Mouse (Mus musculus): Measurements from ENCODE around the gene Tpd52l1. TPM values are rescaled to one million over a fixed set of nuclear protein-coding genes. Genes with fewer than 3 reads are reported as not detected.

Tpd52l1 gene
- polyA plus RNA-seq, 1 experiment from 2014 or later: 39.2 TPM

- Histone ChIP-seq H3K9ac (ENCODE audit: low read depth, low read length) (no peak overlapping the region), H3K4me1 (ENCODE audit: control insufficient read depth, insufficient read depth, low read length) (no peaks in the 10 kb centered on the region), H3K27me3 (ENCODE audit: control insufficient read depth, insufficient read depth, low read length) (no peaks in the 10 kb centered on the region), H3K27ac (ENCODE audit: low read depth, low read length) (no peak overlapping the region), H3K4me3 (ENCODE audit: low read length) (no peak overlapping the region), H3K9me3 (ENCODE audit: control insufficient read depth, low read length) (no peaks in the 10 kb centered on the region), H3K36me3 (ENCODE audit: control insufficient read depth, insufficient read depth, low read length) (no peaks in the 10 kb centered on the region), H3K4me2 (replicated peaks; ENCODE audit: low read depth, low read length) (no peak overlapping the region)
- 64% methylated on average over 1 of the region's 1 CpGs for WGBS
- no peak for ATAC-seq (ENCODE audit: low FRiP score, low TSS enrichment)
Measured at GRCm38 (mm10) chr10:31296458-31296857, 149.3 kb downstream of the Tpd52l1 start.

DNA sequence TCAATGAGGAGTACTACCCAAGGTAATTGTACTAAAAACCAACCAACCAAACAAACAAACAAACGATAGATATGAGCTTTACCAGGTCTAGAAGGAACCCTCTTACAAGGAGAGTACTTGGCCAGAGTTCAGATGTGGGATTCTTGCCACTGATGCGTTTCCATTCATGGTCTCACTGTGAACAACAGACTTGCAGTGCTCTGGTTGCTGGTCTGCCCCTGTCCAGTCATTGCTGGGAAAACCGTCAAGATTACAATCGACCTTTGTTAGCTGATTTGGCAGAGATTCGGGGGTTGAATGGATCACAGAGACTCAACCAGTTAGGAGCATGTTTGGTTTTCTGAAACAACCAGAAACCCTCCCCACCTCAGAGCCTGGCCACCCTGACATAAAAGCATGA lies 150.1 kb downstream of the Tpd52l1 start:
- Histone ChIP-seq H3K27ac (ENCODE audit: low read depth, low read length) (no peak overlapping the region), H3K9ac (ENCODE audit: low read depth, low read length) (no peak overlapping the region), H3K36me3 (ENCODE audit: control insufficient read depth, insufficient read depth, low read length) (no peaks in the 10 kb centered on the region), H3K4me1 (ENCODE audit: control insufficient read depth, insufficient read depth, low read length) (no peaks in the 10 kb centered on the region), H3K4me2 (replicated peaks; ENCODE audit: low read depth, low read length) (no peak overlapping the region), H3K9me3 (ENCODE audit: control insufficient read depth, low read length) (no peaks in the 10 kb centered on the region), H3K27me3 (ENCODE audit: control insufficient read depth, insufficient read depth, low read length) (no peaks in the 10 kb centered on the region), H3K4me3 (ENCODE audit: low read length) (no peak overlapping the region)
- ATAC-seq (ENCODE audit: low FRiP score, low TSS enrichment): no peak
- 71% methylated on average over 5 of the region's 5 CpGs for WGBS

DNA sequence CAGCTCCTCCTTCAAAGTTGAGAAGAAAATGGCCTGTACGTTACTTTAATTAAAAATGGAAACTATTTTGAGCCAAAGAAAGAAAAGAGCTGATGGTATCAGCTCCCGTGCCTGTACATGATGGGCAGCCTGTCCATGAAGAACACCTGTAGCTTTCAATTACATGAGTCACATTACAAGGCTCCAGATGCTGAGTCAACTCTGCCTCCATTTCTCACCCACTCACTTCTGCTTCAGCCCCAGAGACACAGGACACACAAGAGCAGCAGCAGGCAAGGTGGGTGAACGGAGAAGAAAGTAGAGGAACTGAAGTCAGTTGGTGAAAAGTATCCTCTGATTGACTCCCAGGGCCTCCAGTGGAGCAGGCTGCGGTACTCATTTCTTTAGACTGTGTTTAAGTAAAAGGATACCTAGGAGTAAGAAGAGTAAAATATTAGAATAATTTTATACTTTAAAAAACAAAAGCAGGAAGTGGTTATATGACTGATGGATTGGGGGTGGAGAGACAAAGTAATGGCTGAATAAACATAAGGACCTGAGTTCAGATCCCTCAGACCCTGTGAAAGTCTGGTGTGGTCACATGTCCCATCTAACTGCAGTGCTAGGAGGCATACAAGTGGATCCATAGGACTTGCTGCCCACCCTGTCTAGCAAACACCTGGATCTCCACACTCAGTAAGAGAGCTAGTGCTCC lies 156.9 kb downstream of the Tpd52l1 start:
- Histone ChIP-seq H3K9ac (ENCODE audit: low read depth, low read length) (no peak overlapping the region; the same call in 1 of the 2 replicates), H3K27ac (ENCODE audit: low read depth, low read length) (no peak overlapping the region), H3K27me3 (ENCODE audit: control insufficient read depth, insufficient read depth, low read length) (no peaks in the 10 kb centered on the region), H3K9me3 (ENCODE audit: control insufficient read depth, low read length) (no peaks in the 10 kb centered on the region), H3K4me1 (ENCODE audit: control insufficient read depth, insufficient read depth, low read length) (no peaks in the 10 kb centered on the region), H3K4me2 (replicated peaks; ENCODE audit: low read depth, low read length) (no peak overlapping the region), H3K4me3 (ENCODE audit: low read length) (no peak overlapping the region), H3K36me3 (ENCODE audit: control insufficient read depth, insufficient read depth, low read length) (no peaks in the 10 kb centered on the region)
- 88% methylated on average over 4 of the region's 4 CpGs for WGBS
- no peak for ATAC-seq (ENCODE audit: low FRiP score, low TSS enrichment)

- Histone ChIP-seq H3K4me1 (ENCODE audit: control insufficient read depth, insufficient read depth, low read length) (no peaks in the 10 kb centered on the region), H3K27ac (ENCODE audit: low read depth, low read length) (no peak overlapping the region), H3K9me3 (ENCODE audit: control insufficient read depth, low read length) (no peaks in the 10 kb centered on the region), H3K36me3 (ENCODE audit: control insufficient read depth, insufficient read depth, low read length) (no peaks in the 10 kb centered on the region), H3K27me3 (ENCODE audit: control insufficient read depth, insufficient read depth, low read length) (no peaks in the 10 kb centered on the region), H3K4me3 (ENCODE audit: low read length) (no peak overlapping the region), H3K4me2 (replicated peaks; ENCODE audit: low read depth, low read length) (no peak overlapping the region), H3K9ac (ENCODE audit: low read depth, low read length) (no peak overlapping the region)
- no peak for ATAC-seq (ENCODE audit: low FRiP score, low TSS enrichment)
Measured at GRCm38 (mm10) chr10:31287787-31288186, 158.0 kb downstream of the Tpd52l1 start.

Other genes with a start within 250 kb of the Tpd52l1 start
- gene Hddc2, start 132.6 kb downstream of the Tpd52l1 start, polyA plus RNA-seq (2014; fragmentation: Nextera tagmentation; extraction: Ambion mirVana): 91.7 and 116 TPM in 2 replicates
- gene Rnf217, start 163.2 kb upstream of the Tpd52l1 start, polyA plus RNA-seq (2014; fragmentation: Nextera tagmentation; extraction: Ambion mirVana): 2.5 and 2.6 TPM in 2 replicates